Mouse (Mus musculus) neural tube, embryonic 11.5 days (tissue): ENCODE results near the gene Agpat4. TPM values are rescaled to one million over a fixed set of nuclear protein-coding genes. Genes with fewer than 3 reads are reported as not detected.

Experiments
- ATAC-seq: fragments of 200-750 bp; cut with Nextera tagmentation; 2 replicates; pipeline ENCODE4 v1.8.0; 2017; ENCODE audit warnings: moderate number of reproducible peaks, mild to moderate bottlenecking, moderate TSS enrichment, moderate library complexity; ENCODE audit not compliant: insufficient read depth, low FRiP score, low TSS enrichment
- DNase-seq: peaks from one replicate; pipeline ENCODE4 v3.0.0-alpha.2; 2015; ENCODE audit warnings: low spot score
- H3K27ac ChIP-seq: fragments of 300-500 bp; sonication (generic); 2 replicates; pipeline ENCODE4 v1.5.1; 2014; ENCODE audit warnings: low read depth, mild to moderate bottlenecking, low read length
- H3K27me3 ChIP-seq: fragments of 300-500 bp; sonication (generic); 2 replicates; pipeline ENCODE4 v1.6.1; 2014; ENCODE audit warnings: mild to moderate bottlenecking, low read length, mixed read lengths; ENCODE audit not compliant: control insufficient read depth, insufficient read depth
- H3K36me3 ChIP-seq: fragments of 300-500 bp; sonication (generic); 2 replicates; pipeline ENCODE4 v1.6.1; 2014; ENCODE audit warnings: mild to moderate bottlenecking, low read length, moderate library complexity, mixed read lengths; ENCODE audit not compliant: control insufficient read depth, insufficient read depth
- H3K4me1 ChIP-seq: fragments of 300-500 bp; sonication (generic); 2 replicates; pipeline ENCODE4 v1.6.1; 2014; ENCODE audit warnings: low read length, mixed read lengths; ENCODE audit not compliant: control insufficient read depth, insufficient read depth
- H3K4me2 ChIP-seq: fragments of 300-500 bp; sonication (generic); 2 replicates; pipeline ENCODE4 v1.6.1; 2014; ENCODE audit warnings: low read depth, mild to moderate bottlenecking, moderate library complexity
- H3K4me3 ChIP-seq: fragments of 300-500 bp; sonication (generic); 2 replicates; pipeline ENCODE4 v1.5.1; 2014; ENCODE audit warnings: low read depth, low read length
- H3K9ac ChIP-seq: fragments of 300-500 bp; sonication (generic); 2 replicates; pipeline ENCODE4 v1.6.1; 2014; ENCODE audit warnings: mild to moderate bottlenecking, low read length
- H3K9me3 ChIP-seq: fragments of 300-500 bp; sonication (generic); 2 replicates; pipeline ENCODE4 v1.6.1; 2016; ENCODE audit warnings: low read length; ENCODE audit not compliant: control insufficient read depth
- WGBS: fragments of 180-500 bp; shearing (Covaris S2); extraction: QIAGEN DNeasy Blood & Tissue Kit; methylation state at CpG from one replicate; pipeline ENCODE4 v1.1.7; 2014; 5-methylcytosine and 5-hydroxymethylcytosine counted together
- polyA plus RNA-seq: library from polyadenylated mRNA; unstranded; fragments of >200 nt; fragmentation: Nextera tagmentation; extraction: Ambion mirVana; gene quantifications from 2 replicates; pipeline ENCODE4 v1.2.1, GENCODE M21; 2014

The Agpat4 gene
- polyA plus RNA-seq, 1 experiment from 2014 or later, result 26.0 TPM

GRCm38 (mm10) chr17:12131581-12131980, 13.1 kb downstream of the Agpat4 start:
- Histone ChIP-seq H3K36me3 (no peaks in the 10 kb centered on the region), H3K9me3 (no peaks in the 10 kb centered on the region), H3K4me3 (no peak overlapping the region), H3K4me2 (no peak overlapping the region), H3K9ac (no peak overlapping the region), H3K27ac (no peak overlapping the region), H3K27me3 (no peaks in the 10 kb centered on the region), H3K4me1 (no peaks in the 10 kb centered on the region)
- WGBS, result 95% methylated on average over 7 of the region's 7 CpGs
- DNase-seq (no peak), ATAC-seq (no peak)

DNA sequence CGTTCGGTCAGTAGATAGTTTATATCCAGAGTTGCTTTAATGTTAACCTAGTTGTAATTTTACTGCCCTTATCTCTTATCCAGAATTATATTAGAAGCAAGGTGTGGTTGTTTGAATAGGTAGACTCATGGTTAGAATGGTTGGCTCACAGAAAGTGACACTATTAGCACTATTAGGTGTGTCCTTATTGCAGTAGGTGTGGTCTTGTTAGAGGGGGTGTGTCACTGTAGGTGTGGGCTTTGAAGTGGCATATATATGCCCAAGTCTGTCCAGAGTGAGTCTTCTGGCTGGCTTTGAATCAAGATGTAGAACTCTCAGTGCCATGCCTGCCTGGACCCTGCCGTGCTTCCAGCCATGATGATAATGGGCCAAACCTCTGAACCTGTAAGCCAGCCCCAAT, 14.4 kb downstream of the Agpat4 start:
- H3K9me3 ChIP-seq, result no peaks in the 10 kb centered on the region
- 97% methylated on average over 3 of the region's 3 CpGs for WGBS
- no peak for DNase-seq
- H3K4me3 ChIP-seq, result no peak overlapping the region
- no peaks in the 10 kb centered on the region for H3K36me3 ChIP-seq
- no peak overlapping the region for H3K9ac ChIP-seq
- H3K4me1 ChIP-seq, result no peaks in the 10 kb centered on the region
- H3K27me3 ChIP-seq, result no peaks in the 10 kb centered on the region
- H3K27ac ChIP-seq, result no peak overlapping the region
- ATAC-seq, result no peak
- no peak overlapping the region for H3K4me2 ChIP-seq

DNA sequence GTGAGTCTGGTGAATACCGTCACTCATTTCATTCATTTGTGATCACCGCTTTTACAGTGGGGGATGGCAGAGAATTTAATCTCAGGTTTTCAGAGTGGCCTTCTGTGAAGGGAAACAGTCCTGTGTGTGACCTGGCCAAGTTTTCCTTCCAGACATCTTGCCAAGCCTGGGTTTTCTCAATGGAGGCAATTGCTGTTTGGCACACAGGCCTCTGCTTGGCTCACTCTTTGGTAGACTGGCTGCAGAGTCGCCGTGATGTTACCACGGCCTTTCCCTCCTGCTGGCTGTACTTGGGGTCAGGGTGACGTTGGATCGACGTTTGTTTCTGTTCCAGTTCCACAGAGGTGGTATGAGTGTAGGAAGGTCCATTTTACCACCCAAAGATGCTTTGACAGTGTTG, 15.5 kb downstream of the Agpat4 start:
- Histone ChIP-seq H3K4me1 (no peaks in the 10 kb centered on the region), H3K4me2 (no peak overlapping the region), H3K36me3 (no peaks in the 10 kb centered on the region), H3K27me3 (no peaks in the 10 kb centered on the region), H3K27ac (no peak overlapping the region), H3K9me3 (no peaks in the 10 kb centered on the region), H3K9ac (no peak overlapping the region), H3K4me3 (no peak overlapping the region)
- 97% methylated on average over 8 of the region's 8 CpGs for WGBS
- no peak for DNase-seq
- ATAC-seq, result no peak

GRCm38 (mm10) chr17:12134975-12135633, 16.6 kb downstream of the Agpat4 start:
- Histone ChIP-seq H3K27ac (no peak overlapping the region), H3K9ac (no peak overlapping the region), H3K4me3 (no peak overlapping the region), H3K4me2 (no peak overlapping the region), H3K4me1 (no peaks in the 10 kb centered on the region), H3K9me3 (no peaks in the 10 kb centered on the region), H3K36me3 (no peaks in the 10 kb centered on the region; the same call in 1 of the 2 replicates), H3K27me3 (no peaks in the 10 kb centered on the region)
- WGBS, result 94% methylated on average over 12 of the region's 12 CpGs
- ATAC-seq, result no peak
- DNase-seq, result no peak

- no peak for DNase-seq
- H3K4me1 ChIP-seq, result no peaks in the 10 kb centered on the region
- H3K4me3 ChIP-seq, result no peak overlapping the region
- H3K4me2 ChIP-seq, result no peak overlapping the region
- no peaks in the 10 kb centered on the region for H3K27me3 ChIP-seq
- ATAC-seq, result no peak
- H3K9me3 ChIP-seq, result no peaks in the 10 kb centered on the region
- WGBS, result 91% methylated on average over 6 of the region's 6 CpGs
- H3K36me3 ChIP-seq, result no peaks in the 10 kb centered on the region; the same call in 1 of the 2 replicates
- no peak overlapping the region for H3K27ac ChIP-seq
- no peak overlapping the region for H3K9ac ChIP-seq
Observed at GRCm38 (mm10) chr17:12138355-12138754, 19.9 kb downstream of the Agpat4 start.

DNA sequence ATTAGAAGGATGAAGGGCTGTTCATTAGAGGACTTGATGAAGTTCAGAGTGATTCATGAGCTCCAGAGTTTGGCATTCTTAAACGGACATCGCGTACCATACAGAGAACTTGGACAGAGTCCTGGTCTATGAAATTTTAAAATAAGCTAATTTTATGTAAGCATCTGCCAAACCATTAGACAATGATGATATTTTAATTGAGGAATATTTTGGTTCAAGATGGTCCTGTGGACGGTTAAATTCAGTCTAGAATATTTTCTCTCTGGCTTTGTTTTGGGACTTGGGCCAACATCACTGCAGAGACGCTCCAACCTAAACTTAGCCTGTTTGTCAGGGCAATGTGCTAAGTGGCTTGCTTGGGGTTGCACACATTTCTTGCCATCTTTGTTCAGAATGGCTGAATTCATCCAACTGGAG, 25.5 kb downstream of the Agpat4 start:
- Histone ChIP-seq H3K9ac (no peak overlapping the region), H3K4me1 (no peaks in the 10 kb centered on the region), H3K27ac (no peak overlapping the region), H3K36me3 (no peaks in the 10 kb centered on the region; the same call in 1 of the 2 replicates), H3K27me3 (no peaks in the 10 kb centered on the region), H3K9me3 (no peaks in the 10 kb centered on the region), H3K4me3 (no peak overlapping the region), H3K4me2 (no peak overlapping the region)
- ATAC-seq (no peak), DNase-seq (no peak)
- 95% methylated on average over 5 of the region's 5 CpGs for WGBS

- WGBS, result 88% methylated on average over 5 of the region's 5 CpGs
- no peak overlapping the region for H3K27ac ChIP-seq
- H3K4me3 ChIP-seq, result no peak overlapping the region
- H3K27me3 ChIP-seq, result no peaks in the 10 kb centered on the region
- DNase-seq (no peak), ATAC-seq (no peak)
- no peaks in the 10 kb centered on the region for H3K36me3 ChIP-seq
- H3K4me2 ChIP-seq, result no peak overlapping the region
- H3K9me3 ChIP-seq, result no peaks in the 10 kb centered on the region
- H3K4me1 ChIP-seq, result no peaks in the 10 kb centered on the region
- no peak overlapping the region for H3K9ac ChIP-seq
Observed at GRCm38 (mm10) chr17:12146132-12146681, 27.7 kb downstream of the Agpat4 start.

GRCm38 (mm10) chr17:12147830-12148229, 29.3 kb downstream of the Agpat4 start:
- H3K27me3 ChIP-seq, result no peaks in the 10 kb centered on the region
- H3K4me2 ChIP-seq, result no peak overlapping the region
- no peak overlapping the region for H3K4me3 ChIP-seq
- no peak for ATAC-seq
- 93% methylated on average over 4 of the region's 4 CpGs for WGBS
- H3K4me1 ChIP-seq, result no peaks in the 10 kb centered on the region
- no peak for DNase-seq
- H3K9ac ChIP-seq, result no peak overlapping the region
- no peaks in the 10 kb centered on the region for H3K9me3 ChIP-seq
- H3K36me3 ChIP-seq, result no peaks in the 10 kb centered on the region
- H3K27ac ChIP-seq, result no peak overlapping the region

DNA sequence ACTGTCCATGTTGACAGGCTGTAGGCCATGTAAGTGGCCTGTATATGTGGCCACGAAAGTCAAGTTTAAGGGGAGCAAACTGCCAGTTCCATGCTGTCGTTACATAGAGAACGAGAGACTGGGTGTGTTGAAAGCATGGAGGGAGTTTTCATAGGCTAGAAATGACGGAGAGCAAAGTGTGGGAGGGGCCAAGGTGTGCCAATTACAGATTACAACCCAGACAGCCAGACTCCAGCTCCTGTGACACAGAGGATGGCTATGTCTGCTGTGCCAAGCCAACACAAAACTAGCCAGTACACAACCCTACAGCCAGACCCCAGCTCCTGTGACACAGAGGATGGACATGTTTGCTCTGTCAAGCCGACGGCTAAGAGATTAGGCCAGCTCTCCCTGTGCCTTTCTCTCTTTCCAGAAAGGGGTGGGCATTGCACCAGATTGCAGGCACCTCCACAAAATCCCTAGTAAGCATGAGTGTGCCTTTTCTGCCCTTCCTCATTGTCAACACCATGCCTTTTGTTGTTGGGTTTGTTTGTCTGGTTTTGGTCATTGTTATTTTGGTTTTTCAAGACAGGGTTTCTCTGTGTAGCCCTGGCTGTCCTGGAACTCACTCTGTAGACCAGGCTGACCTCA, 30.8 kb downstream of the Agpat4 start:
- no peak overlapping the region for H3K4me3 ChIP-seq
- DNase-seq, result no peak
- peaks cover 3% of the 10 kb centered on the region for H3K36me3 ChIP-seq
- H3K27ac ChIP-seq, result no peak overlapping the region
- H3K4me1 ChIP-seq, result no peaks in the 10 kb centered on the region
- no peak overlapping the region for H3K9ac ChIP-seq
- no peak for ATAC-seq
- no peaks in the 10 kb centered on the region for H3K27me3 ChIP-seq
- H3K9me3 ChIP-seq, result no peaks in the 10 kb centered on the region
- WGBS, result 92% methylated on average over 6 of the region's 6 CpGs
- H3K4me2 ChIP-seq, result no peak overlapping the region
